Mouse (Mus musculus): ENCODE data around the gene Slc35f1.

The Slc35f1 gene

DNA sequence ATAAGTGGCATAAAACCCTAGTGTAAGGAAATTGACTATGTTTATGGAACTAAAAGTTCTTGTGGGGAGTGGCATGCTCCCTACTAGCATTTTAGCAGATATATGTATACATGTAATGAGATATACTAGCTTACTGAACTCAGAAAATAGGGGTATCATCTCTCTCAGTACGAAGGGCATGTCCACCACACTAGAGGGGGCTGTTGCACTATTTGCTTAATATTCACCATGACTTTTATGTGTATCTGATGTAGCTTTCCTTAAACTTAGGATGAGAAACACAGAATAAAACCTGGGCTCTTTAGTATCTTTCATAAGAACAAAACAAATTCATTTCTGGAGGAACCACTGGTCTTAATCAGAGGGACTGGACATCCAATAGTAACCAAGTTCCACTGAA lies 397.5 kb downstream of the Slc35f1 start:
- no peak for DNase-seq (ENCODE audit: extremely low read depth, insufficient read length, low spot score)

DNA sequence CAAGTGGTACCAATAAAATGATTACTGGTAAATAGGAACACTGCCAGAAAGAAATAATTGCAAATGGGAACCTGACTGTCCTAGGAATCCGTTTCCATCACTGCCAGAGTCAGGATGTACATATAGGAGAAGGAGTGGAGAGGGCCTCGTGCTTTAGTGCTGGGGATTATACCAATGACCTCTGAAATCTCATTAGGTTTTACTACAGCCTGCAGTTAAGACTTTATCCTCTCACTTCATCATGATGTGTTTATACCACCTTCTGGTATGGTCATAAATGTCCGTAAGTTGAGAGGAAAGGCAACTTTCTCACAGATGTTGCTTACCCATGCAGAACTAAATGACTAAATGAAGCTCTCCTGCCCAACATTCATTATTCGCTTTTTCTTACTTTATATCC lies 401.2 kb downstream of the Slc35f1 start:
- no peak for DNase-seq (ENCODE audit: extremely low read depth, insufficient read length, low spot score)

DNA sequence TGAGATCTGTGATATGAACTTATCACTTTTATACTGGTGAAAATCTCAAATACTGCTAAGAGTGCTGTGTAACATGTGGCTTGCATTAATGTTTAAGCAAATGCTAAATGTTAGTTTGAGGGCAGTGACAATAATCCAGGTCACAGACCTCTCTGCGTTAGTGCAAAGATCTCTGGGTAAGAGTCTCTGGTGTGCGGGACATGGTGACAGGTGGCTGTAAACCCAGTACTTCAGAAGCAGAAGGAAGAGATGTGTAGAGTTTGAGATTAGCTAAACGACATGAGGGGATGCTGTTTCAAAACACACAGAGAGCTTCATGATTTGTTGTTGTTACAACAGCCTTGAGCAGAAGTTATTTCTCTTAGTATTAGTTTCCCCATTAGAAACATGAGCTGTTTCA lies 406.1 kb downstream of the Slc35f1 start:
- no peak for DNase-seq (ENCODE audit: extremely low read depth, insufficient read length, low spot score)

DNA sequence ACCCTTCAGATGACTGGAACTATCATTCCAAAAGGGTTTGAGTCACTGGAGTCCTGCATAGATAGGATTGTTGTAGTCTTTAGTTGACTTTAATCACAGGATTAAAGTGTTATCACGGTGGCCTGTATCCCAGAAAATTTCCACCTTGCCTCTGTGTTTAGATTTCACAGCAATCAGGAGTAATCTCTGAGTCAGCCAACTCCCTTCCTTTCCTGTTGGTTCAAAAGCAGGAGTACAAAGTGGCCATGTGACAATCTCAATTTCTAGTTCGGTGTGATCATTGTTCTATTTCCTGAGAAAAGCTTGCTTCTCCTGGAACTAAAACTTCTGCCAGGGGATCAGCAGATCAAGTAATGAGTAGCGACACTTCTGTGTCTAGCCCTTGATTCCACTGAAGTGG lies 410.5 kb downstream of the Slc35f1 start:
- DNase-seq (ENCODE audit: extremely low read depth, insufficient read length, low spot score) = no peak

DNA sequence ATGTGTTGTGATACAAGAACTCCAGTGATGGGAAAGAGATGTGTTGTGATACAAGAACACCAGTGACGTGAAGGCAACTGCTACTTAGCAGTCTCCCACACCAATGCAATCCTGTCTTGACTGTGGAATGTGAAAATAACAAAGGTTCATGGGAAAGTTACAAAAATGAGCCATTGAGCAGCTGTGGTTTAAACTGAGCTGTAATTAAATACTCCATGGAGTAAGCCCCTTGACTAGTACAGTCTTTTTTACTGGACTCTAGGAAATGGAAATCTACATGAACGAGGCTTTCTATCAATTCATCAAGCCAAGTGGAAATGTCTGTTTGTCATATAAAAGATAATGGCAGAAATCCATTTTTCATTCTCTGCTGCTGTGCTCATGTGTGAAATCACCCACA lies 411.1 kb downstream of the Slc35f1 start:
- no peak for DNase-seq (ENCODE audit: extremely low read depth, insufficient read length, low spot score)

DNA sequence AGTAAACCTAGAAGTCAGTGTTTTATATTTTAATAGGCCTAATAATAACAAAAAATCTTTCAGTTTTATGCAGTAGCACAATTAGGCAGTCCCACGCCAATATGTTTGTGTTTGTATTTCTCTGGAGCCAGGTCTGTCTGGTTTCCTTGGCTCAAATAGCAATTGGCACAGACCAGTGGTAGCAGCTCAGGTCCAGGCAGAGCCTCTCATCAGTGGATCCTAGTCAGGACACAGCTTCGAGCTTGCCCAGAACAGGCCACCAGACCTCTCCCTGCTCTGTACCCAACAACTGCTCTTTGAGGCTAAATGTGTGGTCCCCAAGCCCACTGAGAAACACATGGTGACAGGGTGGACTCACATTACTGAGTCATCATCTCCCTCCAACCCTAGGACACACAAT lies 412.1 kb downstream of the Slc35f1 start:
- no peak for DNase-seq (ENCODE audit: extremely low read depth, insufficient read length, low spot score)

DNA sequence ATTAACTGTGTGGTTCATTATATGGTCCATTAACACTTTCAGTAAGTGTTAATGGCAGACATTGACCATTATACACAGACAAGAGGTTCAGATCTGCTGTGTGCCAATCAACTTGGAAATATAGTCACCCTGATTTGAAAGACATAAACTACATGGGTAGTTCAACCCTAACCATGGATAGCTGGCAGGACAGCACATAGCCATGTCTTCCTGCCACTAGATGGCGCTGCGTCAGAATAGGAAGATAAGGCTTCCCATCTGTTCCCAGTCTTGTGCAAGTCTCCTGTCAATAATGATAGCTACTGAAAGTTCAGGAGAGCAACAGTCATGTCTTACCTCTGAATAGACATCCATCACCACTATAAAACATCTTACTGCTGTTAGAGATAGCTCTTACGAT lies 424.7 kb downstream of the Slc35f1 start:
- no peak for DNase-seq (ENCODE audit: extremely low read depth, insufficient read length, low spot score)

DNA sequence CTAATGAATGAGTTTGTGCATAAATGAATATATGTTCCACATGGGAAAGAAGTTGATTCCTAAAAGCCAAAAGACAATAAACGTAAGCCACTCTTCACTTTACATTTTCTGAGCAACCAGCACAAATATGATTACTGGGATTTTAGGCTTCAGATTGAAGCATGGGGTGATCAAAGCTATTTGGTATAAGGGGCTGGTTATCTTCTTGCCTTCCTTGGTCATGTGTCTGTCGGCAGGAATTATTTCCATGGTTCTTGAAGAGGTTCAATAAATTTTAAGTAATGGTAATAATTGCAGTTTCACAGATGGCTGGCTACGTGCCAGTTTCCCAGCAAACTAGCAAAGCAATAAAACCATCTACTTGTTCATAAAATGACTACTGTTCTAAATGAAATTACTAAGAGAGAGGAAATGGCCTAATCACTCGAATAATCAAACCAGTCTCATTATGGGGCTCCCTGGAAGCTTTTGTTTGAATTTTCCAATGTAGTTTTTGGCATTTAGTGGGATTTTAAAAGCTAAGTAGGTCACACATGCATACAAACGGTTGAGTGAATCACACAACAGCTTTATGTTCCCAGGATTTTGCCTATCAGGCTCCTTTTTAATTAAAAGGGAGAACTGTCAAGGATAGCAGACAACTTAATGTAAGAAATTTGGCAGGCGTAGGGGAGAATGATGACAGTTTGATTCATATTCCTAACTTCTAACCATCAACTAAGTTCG lies 425.5 kb downstream of the Slc35f1 start:
- no peak for DNase-seq (ENCODE audit: extremely low read depth, insufficient read length, low spot score)

DNA sequence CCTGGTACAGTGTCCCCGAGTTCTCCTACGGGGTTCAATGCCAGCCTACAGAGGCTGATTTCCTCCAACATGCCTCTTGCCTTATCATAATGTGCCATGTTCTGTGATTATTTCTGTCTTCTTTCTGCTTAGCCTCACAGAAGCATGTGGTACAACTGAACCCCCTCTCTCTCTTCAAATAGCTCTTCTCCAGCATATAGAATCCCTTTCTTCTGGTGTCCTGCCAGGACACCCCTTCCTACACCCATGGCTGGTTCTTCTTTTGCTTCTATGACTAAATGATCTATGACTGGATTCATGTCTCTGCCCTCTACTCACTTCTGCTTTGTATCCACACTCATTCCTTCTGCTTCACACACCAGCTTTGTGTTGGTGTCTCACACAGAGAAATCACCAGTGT lies 430.3 kb downstream of the Slc35f1 start:
- DNase-seq (ENCODE audit: extremely low read depth, insufficient read length, low spot score) = no peak

DNA sequence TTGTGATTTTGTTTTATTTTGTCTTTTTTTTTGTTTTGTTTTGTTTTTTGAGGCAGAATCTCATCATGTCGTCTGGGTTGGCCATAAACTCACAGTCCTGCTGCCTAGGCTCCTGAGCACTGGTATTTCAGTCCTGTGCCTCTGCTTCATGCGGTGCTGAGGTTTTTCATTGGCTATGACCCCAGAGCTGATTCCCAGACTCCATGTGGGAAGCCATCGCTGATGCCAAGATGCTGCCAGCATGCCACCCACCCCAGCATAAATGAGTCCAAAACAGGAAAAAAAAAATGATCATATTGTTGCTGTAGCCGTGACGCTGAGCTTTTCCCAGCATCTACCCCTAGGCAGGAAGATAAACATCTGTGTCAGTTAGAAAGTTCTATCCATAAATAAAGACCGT lies 434.0 kb downstream of the Slc35f1 start:
- DNase-seq (ENCODE audit: extremely low read depth, insufficient read length, low spot score) = no peak

DNA sequence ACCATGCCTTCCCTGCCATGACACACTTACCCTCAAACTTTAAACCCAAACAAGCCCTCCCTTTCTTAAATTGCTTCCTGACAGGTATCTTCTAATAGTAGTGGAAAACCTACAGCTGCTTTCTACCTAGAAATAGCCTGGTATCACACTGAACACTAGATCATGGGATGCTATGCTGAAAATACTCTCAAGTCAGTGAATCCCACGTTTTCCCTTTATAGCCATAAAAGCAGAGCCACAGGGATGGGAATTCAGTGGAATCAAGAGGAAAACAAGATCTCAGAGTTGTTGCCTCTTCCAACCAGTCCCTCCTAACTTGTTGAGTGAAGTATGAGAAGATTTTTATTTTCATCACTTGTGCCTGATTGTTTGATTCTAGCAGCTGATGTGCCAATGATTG lies 442.4 kb downstream of the Slc35f1 start:
- DNase-seq (ENCODE audit: extremely low read depth, insufficient read length, low spot score) = no peak

DNA sequence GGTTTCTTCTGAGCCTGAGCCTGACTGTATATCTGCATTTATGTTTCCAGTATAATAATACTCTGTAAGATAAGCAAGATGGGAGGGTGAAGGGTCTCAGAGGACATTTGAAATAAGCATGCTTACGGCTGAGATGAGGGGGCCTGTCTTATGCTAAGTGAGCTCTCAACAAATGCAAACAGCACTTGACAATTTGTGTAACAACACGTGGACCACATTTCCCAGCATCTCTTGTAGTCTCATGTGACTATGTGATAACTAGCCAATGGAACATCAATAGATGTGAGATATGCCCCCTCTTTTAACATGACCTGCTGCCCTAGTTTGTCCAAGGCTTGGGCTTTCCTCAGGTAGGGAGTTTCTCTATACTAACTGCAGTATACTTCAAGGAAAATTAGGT lies 460.0 kb downstream of the Slc35f1 start:
- DNase-seq (ENCODE audit: extremely low read depth, insufficient read length, low spot score) = no peak

DNA sequence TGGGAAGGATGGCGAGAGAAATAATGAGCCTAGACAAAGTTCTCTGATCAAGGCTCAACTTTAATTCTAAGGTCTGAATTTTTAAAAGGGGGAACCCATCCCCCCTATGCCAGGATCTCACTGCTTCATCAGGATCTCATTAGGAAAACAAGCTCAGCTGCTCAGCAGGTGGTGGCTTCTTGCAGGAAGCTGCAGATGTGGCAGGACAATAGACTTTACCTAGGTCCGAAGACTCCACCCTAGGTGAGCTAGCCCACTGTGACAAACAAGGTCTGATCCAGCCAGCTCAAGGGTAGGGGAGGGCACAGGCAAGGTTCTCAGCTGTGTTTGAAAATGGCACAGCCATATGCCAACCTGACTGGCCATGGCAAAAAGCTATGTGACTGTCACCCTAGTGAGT lies 460.6 kb downstream of the Slc35f1 start:
- no peak for DNase-seq (ENCODE audit: extremely low read depth, insufficient read length, low spot score)

DNA sequence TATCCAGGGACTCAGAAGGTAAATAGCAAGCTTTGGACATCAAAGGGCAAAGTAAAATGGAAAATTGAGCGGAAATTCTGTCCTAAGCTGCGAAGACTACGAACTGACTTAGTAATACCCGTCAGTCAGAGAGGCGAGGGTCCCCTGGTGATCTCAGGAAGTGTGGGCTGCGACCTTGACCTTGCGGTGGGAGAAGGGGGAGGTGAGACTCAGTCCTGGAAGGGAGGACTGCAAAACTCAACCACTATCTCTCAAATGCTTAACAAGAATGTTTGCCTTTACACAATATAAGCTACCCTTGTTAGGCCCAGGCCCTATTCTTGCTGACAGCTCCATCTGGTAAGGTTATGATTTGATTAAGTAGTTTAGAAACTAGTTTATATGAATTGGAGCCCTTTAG lies 466.0 kb downstream of the Slc35f1 start:
- no peak for DNase-seq (ENCODE audit: extremely low read depth, insufficient read length, low spot score)

DNA sequence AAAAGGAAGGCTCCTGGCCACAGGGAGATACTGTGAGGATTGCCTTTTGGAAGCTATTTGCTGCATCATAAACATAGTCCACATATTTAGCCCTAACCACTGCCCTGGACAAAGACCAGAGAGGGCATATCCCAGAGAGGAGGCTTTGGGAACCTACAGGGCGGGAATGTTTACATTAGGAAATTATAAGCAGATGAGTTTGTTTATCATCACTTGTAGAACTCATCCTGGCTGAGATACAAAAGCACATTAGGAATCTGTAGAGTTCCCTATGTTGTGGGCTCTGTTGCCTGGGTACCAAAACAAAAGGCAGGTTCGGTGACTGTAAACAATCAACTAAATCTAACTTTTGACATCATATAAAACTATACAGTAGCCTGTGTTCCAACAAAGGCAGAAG lies 467.4 kb downstream of the Slc35f1 start:
- no peak for DNase-seq (ENCODE audit: extremely low read depth, insufficient read length, low spot score)
